Mouse (Mus musculus): Measurements from ENCODE around the gene Vmn2r101. TPM values are rescaled to one million over a fixed set of nuclear protein-coding genes. Genes with fewer than 3 reads are reported as not detected.

The Vmn2r101 gene
- not detected in 2 replicates for polyA plus RNA-seq (2015; fragmentation: Nextera tagmentation; extraction: Ambion mirVana)

GRCm38 (mm10) chr17:19576927-19577326, at the start of gene Vmn2r101:
Gene Vmn2r101, plus strand, starts transcription at chr17:19577227.
- Histone ChIP-seq H3K4me2 (no peak within 1 kb of the TSS), H3K27ac (no peak within 1 kb of the TSS), H3K4me3 (replicated peaks) (no peak within 1 kb of the TSS), H3K9ac (no peak within 1 kb of the TSS), H3K36me3 (no peaks in the 10 kb centered on the region), H3K27me3 (no peaks in the 10 kb centered on the region), H3K9me3 (replicated peaks) (no peaks in the 10 kb centered on the region), H3K4me1 (no peaks in the 10 kb centered on the region)
- ATAC-seq (replicated peaks; ENCODE audit: low FRiP score), result no peak

- H3K27me3 ChIP-seq, result no peaks in the 10 kb centered on the region
- H3K27ac ChIP-seq, result no peak overlapping the region
- no peak for ATAC-seq (replicated peaks; ENCODE audit: low FRiP score)
- peaks cover 30% of the 10 kb centered on the region for H3K9me3 ChIP-seq (replicated peaks)
- 81% methylated on average over 1 of the region's 1 CpGs for WGBS
- no peak overlapping the region for H3K4me3 ChIP-seq (replicated peaks)
- H3K4me1 ChIP-seq, result no peaks in the 10 kb centered on the region
- no peaks in the 10 kb centered on the region for H3K36me3 ChIP-seq
- H3K9ac ChIP-seq, result no peak overlapping the region
- H3K4me2 ChIP-seq, result no peak overlapping the region
Measured at GRCm38 (mm10) chr17:19629328-19629727, 52.3 kb downstream of the Vmn2r101 start.

DNA sequence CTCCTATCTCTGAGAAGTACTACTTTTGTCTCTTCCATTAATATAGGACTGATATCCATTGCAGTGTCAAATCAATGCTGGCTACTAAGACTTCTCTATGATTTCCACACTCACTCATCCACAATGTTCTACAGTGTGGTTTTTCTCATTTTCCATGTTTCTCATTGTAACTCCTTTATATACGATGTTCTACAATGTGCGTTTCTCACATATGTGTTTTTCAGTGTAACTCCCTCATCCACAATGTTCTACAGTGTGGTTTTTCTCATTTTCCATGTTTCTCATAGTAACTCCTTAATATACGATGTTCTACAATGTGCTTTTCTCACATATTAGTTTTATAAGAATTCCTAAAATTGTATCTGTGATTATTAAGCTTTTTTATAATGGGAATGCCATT, 81.4 kb downstream of the Vmn2r101 start:
- H3K4me2 ChIP-seq, result no peak overlapping the region
- ATAC-seq (replicated peaks; ENCODE audit: low FRiP score), result no peak
- H3K4me1 ChIP-seq, result no peaks in the 10 kb centered on the region
- H3K36me3 ChIP-seq, result no peaks in the 10 kb centered on the region
- no peak overlapping the region for H3K4me3 ChIP-seq (replicated peaks)
- H3K9ac ChIP-seq, result no peak overlapping the region
- H3K9me3 ChIP-seq (replicated peaks), result no peaks in the 10 kb centered on the region; the same call in 1 of the 2 replicates
- H3K27ac ChIP-seq, result no peak overlapping the region
- 51% methylated on average over 3 of the region's 3 CpGs for WGBS
- H3K27me3 ChIP-seq, result no peaks in the 10 kb centered on the region

GRCm38 (mm10) chr17:19660028-19660427, 83.0 kb downstream of the Vmn2r101 start, which contains the start of gene Vmn2r102:
Gene Vmn2r102, plus strand, starts transcription at chr17:19660328.
- ATAC-seq (replicated peaks; ENCODE audit: low FRiP score), result no peak
- Histone ChIP-seq H3K9ac (no peak within 1 kb of the TSS), H3K4me3 (replicated peaks) (no peak within 1 kb of the TSS), H3K27me3 (no peaks in the 10 kb centered on the region), H3K9me3 (replicated peaks) (no peaks in the 10 kb centered on the region; the same call in 1 of the 2 replicates), H3K36me3 (no peaks in the 10 kb centered on the region), H3K4me1 (no peaks in the 10 kb centered on the region), H3K27ac (no peak within 1 kb of the TSS), H3K4me2 (no peak within 1 kb of the TSS)
- 70% methylated on average over 2 of the region's 2 CpGs for WGBS

Other genes starting within 250 kb of the Vmn2r101 start
- gene Vmn2r99, start 215.3 kb upstream of the Vmn2r101 start, polyA plus RNA-seq (2015; fragmentation: Nextera tagmentation; extraction: Ambion mirVana), result not detected in 2 replicates
- not detected in 2 replicates for gene Vmn2r100, start 72.5 kb upstream of the Vmn2r101 start, polyA plus RNA-seq (2015; fragmentation: Nextera tagmentation; extraction: Ambion mirVana)
- not detected in 2 replicates for gene Vmn2r102, start 83.1 kb downstream of the Vmn2r101 start, polyA plus RNA-seq (2015; fragmentation: Nextera tagmentation; extraction: Ambion mirVana)
- not detected in 2 replicates for gene Vmn2r103, start 196.1 kb downstream of the Vmn2r101 start, polyA plus RNA-seq (2015; fragmentation: Nextera tagmentation; extraction: Ambion mirVana)

Data from kidney, embryonic 15.5 days (tissue).